In the genomic region with DNA sequence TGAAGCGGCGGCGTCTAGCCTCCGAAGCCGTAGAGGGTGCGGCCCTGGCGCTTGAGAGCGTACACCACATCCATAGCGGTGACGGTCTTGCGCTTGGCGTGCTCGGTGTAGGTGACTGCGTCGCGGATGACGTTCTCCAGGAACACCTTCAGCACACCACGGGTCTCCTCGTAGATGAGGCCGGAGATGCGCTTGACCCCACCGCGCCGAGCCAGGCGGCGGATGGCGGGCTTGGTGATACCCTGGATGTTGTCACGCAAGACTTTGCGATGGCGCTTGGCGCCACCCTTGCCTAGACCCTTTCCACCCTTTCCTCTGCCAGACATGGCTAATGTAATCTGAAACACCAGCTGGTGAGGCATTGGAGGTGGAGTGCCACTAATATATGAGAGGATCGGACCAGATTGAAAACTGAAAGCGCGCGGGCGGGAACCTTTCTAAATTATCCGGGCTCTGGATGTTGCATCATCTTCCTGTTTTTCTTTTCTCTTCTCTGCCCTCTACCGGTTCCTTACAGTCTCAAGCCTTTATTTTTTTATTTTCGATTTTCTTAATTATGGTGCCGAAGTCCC, we compare ENCODE assay signal across 8 mouse cellular contexts. TPM values are rescaled to one million over a fixed set of nuclear protein-coding genes. Genes with fewer than 3 reads are reported as not detected.
DNase-seq lines count a peak whose midpoint lies in the region; ATAC-seq and TF ChIP-seq lines count a peak whose summit lies in the region.

Gene Hist2h4 (minus strand): TSS at position 333 of the 572 bp plus-strand sequence.

- H3K36me3 ChIP-seq in CH12.LX (replicated peaks in 1 of 2; ENCODE audit: control insufficient read depth in 1 of 2, insufficient read depth in 1 of 2, low read length in 1 of 2) = no peaks in the 10 kb centered on the region
- no peaks in the 10 kb centered on the region for H3K36me3 ChIP-seq in forebrain, embryonic 10.5 days (replicated peaks)
- H3K36me3 ChIP-seq in heart, embryonic 15.5 days = no peaks in the 10 kb centered on the region
- no peaks in the 10 kb centered on the region for H3K36me3 ChIP-seq in liver, embryonic 13.5 days
- no peaks in the 10 kb centered on the region for H3K36me3 ChIP-seq in stomach, embryonic 14.5 days (ENCODE audit: control insufficient read depth, insufficient read depth, low read length)

- no peaks in the 10 kb centered on the region for H3K9me3 ChIP-seq in CH12.LX (replicated peaks; ENCODE audit: low read length)
- no peaks in the 10 kb centered on the region for H3K9me3 ChIP-seq in forebrain, embryonic 10.5 days
- no peaks in the 10 kb centered on the region for H3K9me3 ChIP-seq in heart, embryonic 15.5 days (replicated peaks)
- H3K9me3 ChIP-seq in liver, embryonic 13.5 days (replicated peaks) = no peaks in the 10 kb centered on the region
- H3K9me3 ChIP-seq in stomach, embryonic 14.5 days (ENCODE audit: control insufficient read depth, low read depth, low read length) = no peaks in the 10 kb centered on the region

- peak in 1 of 2 experiments; percentile 66; a peak in 2 of 4 replicates for TF ChIP-seq CTCF in CH12.LX (conservative IDR thresholded peaks at IDR 0.05 in 1 of 2, IDR thresholded peaks at IDR 0.05 in 1 of 2; ENCODE audit: low read depth in 2 of 2, low read length in 2 of 2)

- no peak for TF ChIP-seq RAD21 in CH12.LX (IDR thresholded peaks at IDR 0.05; ENCODE audit: low read depth, low read length)

- DNase-seq in CH12.LX (ENCODE audit: extremely low read depth) = peak; percentile 98
- peak; percentile 94 for DNase-seq in c-Kit-positive CD71-negative TER-119-negative erythroid progenitor cells, embryonic 14.5 days (ENCODE audit: low read depth)
- DNase-seq in forebrain, embryonic 10.5 days (ENCODE audit: extremely low spot score, low spot score) = peak; percentile 95
- DNase-seq in kidney, postnatal 25 days = peak; percentile 95 to 96
- peak; percentile 95 for DNase-seq in liver, embryonic 13.5 days
- peak; percentile 96 to 97 for DNase-seq in natural killer cell, adult 2 months (ENCODE audit: low spot score in 2 of 2)

- ATAC-seq in heart, embryonic 15.5 days (replicated peaks; ENCODE audit: insufficient number of reproducible peaks, insufficient read depth, low FRiP score, low read depth) = peak; percentile 81
- peak; percentile 88 for ATAC-seq in liver, embryonic 13.5 days (ENCODE audit: low read depth)
- ATAC-seq in stomach, embryonic 14.5 days (ENCODE audit: insufficient number of reproducible peaks, insufficient read depth, low FRiP score, low read depth) = peak; percentile 87

- dilution Hi-C loops in CH12.LX (cut with MboI; ENCODE audit: extremely low pct_ligation_motif_present, extremely low pct_unique_long_range_greater_than_20kb, low sequenced_read_pairs) = no loop called here

- peaks cover 0 to 46% of the 10 kb centered on the region in 2 experiments; a peak in 3 of 4 replicates for H3K4me1 ChIP-seq in CH12.LX (ENCODE audit: control insufficient read depth in 1 of 2, insufficient read depth in 2 of 2)
- H3K4me1 ChIP-seq in forebrain, embryonic 10.5 days = peaks cover 54% of the 10 kb centered on the region
- H3K4me1 ChIP-seq in heart, embryonic 15.5 days (replicated peaks) = peaks cover 21% of the 10 kb centered on the region
- H3K4me1 ChIP-seq in liver, embryonic 13.5 days (replicated peaks) = peaks cover 65% of the 10 kb centered on the region
- H3K4me1 ChIP-seq in stomach, embryonic 14.5 days (ENCODE audit: control insufficient read depth, insufficient read depth, low read length) = peaks cover 16% of the 10 kb centered on the region

- in situ Hi-C loops in CH12.LX (cut with MboI; ENCODE audit: low pct_ligation_motif_present, low pct_unique_long_range_greater_than_20kb, low sequenced_read_pairs) = no loop called here

- TF ChIP-seq EP300 in CH12.LX (IDR thresholded peaks at IDR 0.05; ENCODE audit: low read length) = no peak

- no peaks in the 10 kb centered on the region for H3K27me3 ChIP-seq in CH12.LX (replicated peaks)
- H3K27me3 ChIP-seq in forebrain, embryonic 10.5 days (ENCODE audit: poor library complexity, severe bottlenecking) = no peaks in the 10 kb centered on the region
- H3K27me3 ChIP-seq in heart, embryonic 15.5 days = no peaks in the 10 kb centered on the region
- H3K27me3 ChIP-seq in liver, embryonic 13.5 days = no peaks in the 10 kb centered on the region
- H3K27me3 ChIP-seq in stomach, embryonic 14.5 days (ENCODE audit: control insufficient read depth, insufficient read depth, low read length) = no peaks in the 10 kb centered on the region

- TF ChIP-seq POLR2A in CH12.LX (IDR thresholded peaks at IDR 0.05; ENCODE audit: low read depth, low read length) = peak; percentile 97

- peak within 1 kb of the TSS; percentile 96 for H3K4me2 ChIP-seq in CH12.LX (ENCODE audit: insufficient read depth, low read depth, poor library complexity, severe bottlenecking)
- H3K4me2 ChIP-seq in heart, embryonic 15.5 days = peak within 1 kb of the TSS; percentile 86
- H3K4me2 ChIP-seq in liver, embryonic 13.5 days = peak within 1 kb of the TSS; percentile 81
- peak within 1 kb of the TSS; percentile 79 for H3K4me2 ChIP-seq in stomach, embryonic 14.5 days (replicated peaks; ENCODE audit: low read depth, low read length)

- under 1% methylated on average over 40 of the region's 40 CpGs for WGBS in forebrain, embryonic 10.5 days
- under 1% methylated on average over 40 of the region's 40 CpGs for WGBS in heart, embryonic 15.5 days
- under 1% methylated on average over 40 of the region's 40 CpGs for WGBS in liver, embryonic 13.5 days (ENCODE audit: insufficient replicate concordance)
- WGBS in stomach, embryonic 14.5 days = under 1% methylated on average over 40 of the region's 40 CpGs

- peak within 1 kb of the TSS; percentile 62 to 67 (median 63) for H3K4me3 ChIP-seq in CH12.LX (replicated peaks in 1 of 3; ENCODE audit: low read depth in 2 of 3, low read length in 2 of 3, poor library complexity in 1 of 3)
- peak within 1 kb of the TSS; percentile 63 for H3K4me3 ChIP-seq in forebrain, embryonic 10.5 days
- peak within 1 kb of the TSS; percentile 76 for H3K4me3 ChIP-seq in heart, embryonic 15.5 days
- H3K4me3 ChIP-seq in liver, embryonic 13.5 days (replicated peaks) = peak within 1 kb of the TSS; percentile 59
- peak within 1 kb of the TSS; percentile 58 for H3K4me3 ChIP-seq in stomach, embryonic 14.5 days (ENCODE audit: low read depth, low read length)

- H3K9ac ChIP-seq in CH12.LX (ENCODE audit: insufficient read depth, low read depth) = peak within 1 kb of the TSS; percentile 85
- H3K9ac ChIP-seq in heart, embryonic 15.5 days = peak within 1 kb of the TSS; percentile 79
- H3K9ac ChIP-seq in liver, embryonic 13.5 days = peak within 1 kb of the TSS; percentile 90
- peak within 1 kb of the TSS; percentile 79 for H3K9ac ChIP-seq in stomach, embryonic 14.5 days (replicated peaks; ENCODE audit: low read depth, low read length)

- 0 out of 2 replicates have a peak, but pooled peaks cover 10% of the 10 kb centered on the region for H3K79me2 ChIP-seq in CH12.LX (replicated peaks; ENCODE audit: control insufficient read depth, extremely low read depth, insufficient read depth, poor library complexity, severe bottlenecking)

- peak within 1 kb of the TSS; percentile 98 for H3K27ac ChIP-seq in CH12.LX (ENCODE audit: insufficient read depth, low read depth)
- peak within 1 kb of the TSS; percentile 93 for H3K27ac ChIP-seq in forebrain, embryonic 10.5 days
- peak within 1 kb of the TSS; percentile 99 for H3K27ac ChIP-seq in heart, embryonic 15.5 days
- H3K27ac ChIP-seq in liver, embryonic 13.5 days = peak within 1 kb of the TSS; percentile 99
- H3K27ac ChIP-seq in stomach, embryonic 14.5 days (ENCODE audit: low read length) = peak within 1 kb of the TSS; percentile 98

TF ChIP-seq in CH12.LX, 34 proteins besides CTCF, POLR2A, EP300 and RAD21 (continues in another document):
- TF ChIP-seq ETS1 (conservative IDR thresholded peaks at IDR 0.05; ENCODE audit: low read depth, low read length) = peak; percentile 72
- TF ChIP-seq NELFE (IDR thresholded peaks at IDR 0.05; ENCODE audit: low read depth, low read length) = peak; percentile 100
- TF ChIP-seq USF1 (IDR thresholded peaks at IDR 0.05; ENCODE audit: low read depth, low read length) = no peak
- TF ChIP-seq MAFK (IDR thresholded peaks at IDR 0.05; ENCODE audit: insufficient replicate concordance, low read length) = no peak
- peak; percentile 87 for TF ChIP-seq HCFC1 (IDR thresholded peaks at IDR 0.05; ENCODE audit: low read depth, low read length)
- peak; percentile 84 for TF ChIP-seq ZNF384 (IDR thresholded peaks at IDR 0.05; ENCODE audit: low read depth, low read length)
- no peak for TF ChIP-seq ZKSCAN1 (IDR thresholded peaks at IDR 0.05; ENCODE audit: borderline replicate concordance, low read depth, low read length)
- TF ChIP-seq UBTF (IDR thresholded peaks at IDR 0.05; ENCODE audit: low read depth, low read length) = peak; percentile 98
- peak; percentile 93 for TF ChIP-seq JUND (conservative IDR thresholded peaks at IDR 0.05; ENCODE audit: low read depth, low read length)
- TF ChIP-seq SIN3A (IDR thresholded peaks at IDR 0.05; ENCODE audit: low read length) = peak; percentile 89
- TF ChIP-seq BHLHE40 (IDR thresholded peaks at IDR 0.05; ENCODE audit: low read depth, low read length) = no peak
- peak; percentile 99 for TF ChIP-seq TBP (conservative IDR thresholded peaks at IDR 0.05; ENCODE audit: low read depth, low read length)
- no peak for TF ChIP-seq CHD2 (IDR thresholded peaks at IDR 0.05; ENCODE audit: low read length)
- TF ChIP-seq MXI1 (IDR thresholded peaks at IDR 0.05; ENCODE audit: low read depth, low read length) = peak; percentile 64; the same call in 1 of the 2 replicates
- TF ChIP-seq USF2 (conservative IDR thresholded peaks at IDR 0.05; ENCODE audit: low read depth, low read length) = no peak; the same call in 1 of the 2 replicates
- TF ChIP-seq RCOR1 (conservative IDR thresholded peaks at IDR 0.05; ENCODE audit: low read depth, low read length) = peak; percentile 93
- peak; percentile 100 for TF ChIP-seq E2F4 (IDR thresholded peaks at IDR 0.05; ENCODE audit: insufficient replicate concordance, low read depth, low read length)
- peak; percentile 71 for TF ChIP-seq ELF1 (IDR thresholded peaks at IDR 0.05; ENCODE audit: low read depth, low read length)
- TF ChIP-seq KAT2A (IDR thresholded peaks at IDR 0.05; ENCODE audit: insufficient replicate concordance, low read length) = peak; percentile 81
- peak; percentile 28; the same call in 1 of the 2 replicates for TF ChIP-seq NRF1 (IDR thresholded peaks at IDR 0.05; ENCODE audit: low read depth, low read length)

RNA-seq across cellular contexts. Expression of gene Hist2h4, which starts in this region (rescaled TPM):
- total RNA-seq in CH12.LX (2012; rRNA removed) = 116 and 130 TPM in 2 replicates
- total RNA-seq in CH12.LX (2014; rRNA removed) = 1.0 and 2.5 TPM in 2 replicates
- 0.20 and 0.91 TPM in 2 replicates for polyA plus RNA-seq in CH12.LX (2012; ENCODE audit: insufficient read length, low read depth)
- 12.0 and 14.2 TPM in 2 replicates for polyA plus RNA-seq in forebrain, embryonic 10.5 days (2016; fragmentation: Nextera tagmentation; extraction: Ambion mirVana)
- 2.9 and 3.9 TPM in 2 replicates for polyA plus RNA-seq in heart, embryonic 15.5 days (2015; fragmentation: Nextera tagmentation; extraction: Ambion mirVana)
- 15.2 and 44.8 TPM in 2 replicates for polyA plus RNA-seq in liver, embryonic 13.5 days (2015; fragmentation: Nextera tagmentation; extraction: Ambion mirVana)
- polyA plus RNA-seq in stomach, embryonic 14.5 days (2014; fragmentation: Nextera tagmentation; extraction: Ambion mirVana) = 9.6 and 15.0 TPM in 2 replicates

Comparison
In these comparisons a context has a peak if more than half of its experiments do, and no peak if none do; other contexts are left out.
1. Peak in every context shown above with its lines: DNase-seq, ATAC-seq, H3K4me3 ChIP-seq and H3K27ac ChIP-seq.